Mouse (Mus musculus) neural tube, embryonic 10.5 days (tissue): ENCODE measurements around the gene Gm11564.
"Not testable (repeated sequence)": the region's sequence is repeated elsewhere in the genome, so short reads cannot be mapped to it uniquely, and the experiment has no call there.

Source experiments
- DNase-seq: peaks from one replicate; pipeline ENCODE4 v3.0.0-alpha.2; 2017; ENCODE audit warnings: low spot score; ENCODE audit errors: extremely low spot score

Gene Gm11564

DNA sequence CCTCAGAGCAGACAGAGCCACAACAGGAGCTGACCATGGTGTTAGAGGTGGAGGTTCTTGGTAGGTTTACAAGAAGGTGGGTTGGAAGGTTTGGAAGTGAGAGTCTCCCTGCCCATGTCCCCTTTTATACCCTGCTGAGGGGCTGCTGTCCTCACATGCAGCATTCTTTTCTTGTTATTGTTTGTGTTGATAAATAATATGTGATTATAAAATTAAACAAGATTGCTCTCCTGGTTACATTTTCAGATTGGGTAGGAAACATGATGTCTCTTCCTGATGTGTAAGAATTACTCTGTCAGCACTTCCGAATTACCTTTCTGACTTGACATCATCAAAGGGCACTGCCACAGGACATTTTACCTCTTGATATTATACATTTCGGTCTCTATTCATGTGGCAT is at the start of gene Gm11564:
Gene Gm11564, minus strand, starts transcription at position 101 of the 400 bp plus-strand sequence.
- not testable (repeated sequence) for DNase-seq

GRCm38 (mm10) chr11:99864176-99864575 is 48.7 kb upstream of the Gm11564 start, which contains the start of gene Gm11559:
Gm11559 (plus strand) TSS chr11:99864476.
- DNase-seq, result not testable (repeated sequence)

DNA sequence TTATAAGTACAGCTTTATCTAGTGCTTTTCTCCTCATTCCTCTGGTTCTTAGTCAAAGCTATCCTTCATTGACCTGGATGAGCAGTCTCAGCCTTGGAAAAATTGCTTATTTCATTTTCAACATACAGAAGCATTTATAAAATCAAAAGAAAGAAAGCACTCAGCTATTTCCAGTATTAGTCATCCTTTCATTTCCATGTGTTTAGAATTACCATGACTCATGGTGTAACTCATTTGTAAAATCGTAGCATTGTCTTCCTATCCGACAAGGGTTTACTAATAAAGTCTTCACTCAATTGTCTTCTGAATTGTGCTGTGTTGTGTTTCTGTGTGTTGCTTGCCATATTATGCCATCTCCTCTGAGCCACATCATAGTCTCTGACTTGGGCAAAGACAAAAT is 43.3 kb upstream of the Gm11564 start:
- DNase-seq, result no peak

- no peak for DNase-seq
Measured at GRCm38 (mm10) chr11:99857617-99858016, 42.2 kb upstream of the Gm11564 start, which contains the start of gene Gm11568. Gm11568 (plus strand) TSS chr11:99857917.

DNA sequence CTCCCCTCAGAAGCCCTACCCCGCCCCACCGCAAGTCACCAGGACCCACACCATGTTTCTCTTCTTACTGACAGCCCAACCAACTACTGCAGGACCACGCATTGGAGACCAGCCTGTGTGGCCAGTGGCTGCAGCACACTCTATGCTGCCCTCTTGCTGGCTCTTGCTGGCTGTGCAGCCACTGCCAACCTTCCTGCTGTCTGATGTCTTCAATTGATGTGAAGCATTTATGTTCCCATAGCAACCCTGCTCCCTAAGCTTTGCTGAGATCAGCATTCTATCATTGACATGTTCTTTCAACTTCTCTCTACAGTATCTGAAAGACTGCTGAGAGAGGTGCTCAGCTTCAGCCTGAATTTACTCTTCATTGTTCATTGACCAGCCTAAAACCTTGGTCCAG is 38.7 kb upstream of the Gm11564 start:
- DNase-seq, result peak; percentile 18

DNA sequence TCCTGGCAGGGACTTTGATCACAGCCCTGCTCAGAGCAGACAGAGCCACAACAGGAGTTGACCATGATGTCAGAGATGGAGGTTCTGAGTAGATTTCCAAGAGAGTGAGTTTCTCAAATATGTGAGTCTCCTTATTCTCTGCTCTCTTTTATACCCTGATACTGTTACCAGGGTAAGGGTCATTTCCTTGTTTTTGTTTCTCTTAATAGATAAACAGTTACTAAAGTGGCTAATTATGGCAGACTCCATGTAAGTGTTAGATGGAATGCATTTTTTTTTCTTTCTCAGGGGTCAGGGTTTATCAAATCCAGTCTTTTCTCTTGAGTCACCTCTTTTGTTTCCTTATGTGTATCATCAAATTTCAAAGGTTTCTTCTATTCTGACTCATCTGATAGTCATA is 36.0 kb upstream of the Gm11564 start, which contains the start of gene Krtap4-16:
Gene Krtap4-16, minus strand, starts transcription at position 101 of the 400 bp plus-strand sequence.
- no peak for DNase-seq

DNA sequence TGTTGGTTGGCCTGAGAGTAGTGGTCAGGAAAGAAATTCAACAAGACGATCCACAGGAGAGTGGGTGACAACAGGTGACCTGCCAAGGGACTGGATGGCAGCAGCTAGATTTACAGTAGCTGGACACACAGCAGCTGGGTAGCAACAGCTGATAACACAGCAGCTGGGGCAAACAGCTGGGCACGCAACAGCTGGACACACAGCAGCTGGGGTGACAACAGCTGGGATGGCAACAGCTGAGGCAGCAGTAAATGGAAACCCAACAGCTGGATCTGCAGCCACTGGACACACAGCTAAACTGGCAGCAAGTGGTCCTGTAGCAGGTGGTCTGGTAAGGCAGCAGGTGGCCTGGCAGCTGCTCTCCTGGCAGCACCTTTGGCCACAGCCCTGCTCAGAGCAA is 31.3 kb upstream of the Gm11564 start:
- DNase-seq, result no peak

DNA sequence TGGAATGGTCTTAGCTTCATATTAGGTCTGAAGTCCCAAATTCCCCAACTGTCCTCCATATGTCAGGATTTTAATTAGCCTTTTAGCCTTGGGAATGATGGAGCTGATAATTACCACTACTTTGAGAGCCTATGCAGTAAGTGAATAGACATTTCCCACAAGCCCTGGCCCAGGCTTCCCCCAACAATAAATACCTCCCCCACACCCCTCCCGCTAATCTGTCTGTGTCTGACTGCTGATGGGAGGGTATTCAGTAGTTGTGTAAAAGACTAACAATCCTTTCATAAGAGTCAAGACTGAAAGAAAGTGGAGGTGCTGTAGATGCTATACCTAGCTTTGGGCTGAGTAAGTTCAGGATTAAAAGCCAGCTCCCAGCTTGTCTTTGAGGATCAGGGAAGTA is 26.7 kb upstream of the Gm11564 start:
- DNase-seq, result no peak

DNA sequence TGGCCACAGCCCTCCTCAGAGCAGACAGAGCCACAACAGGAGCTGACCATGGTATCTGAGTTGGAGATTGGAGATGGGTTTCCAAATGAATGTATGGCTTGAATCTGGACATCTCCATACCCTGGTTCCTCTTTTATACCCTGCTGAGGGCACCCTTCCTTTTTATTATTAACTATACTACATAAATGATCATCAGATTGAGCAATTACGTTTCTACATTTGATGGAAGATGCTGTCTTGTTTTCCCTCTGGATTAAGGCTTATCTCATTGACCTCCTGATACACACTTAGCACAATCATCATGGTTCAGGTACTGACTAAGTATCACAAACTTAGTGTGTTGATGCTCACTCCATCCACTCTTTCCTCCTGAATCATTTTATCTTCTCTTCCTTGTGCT is 22.5 kb upstream of the Gm11564 start, which contains the start of gene 2300003K06Rik:
Gene 2300003K06Rik, minus strand, starts transcription at position 101 of the 400 bp plus-strand sequence.
- no peak for DNase-seq

- DNase-seq, result not testable (repeated sequence)
Measured at GRCm38 (mm10) chr11:99809792-99810191, 5.7 kb downstream of the Gm11564 start, which contains the start of gene Krtap4-13. Krtap4-13 (minus strand) TSS chr11:99809892.

DNA sequence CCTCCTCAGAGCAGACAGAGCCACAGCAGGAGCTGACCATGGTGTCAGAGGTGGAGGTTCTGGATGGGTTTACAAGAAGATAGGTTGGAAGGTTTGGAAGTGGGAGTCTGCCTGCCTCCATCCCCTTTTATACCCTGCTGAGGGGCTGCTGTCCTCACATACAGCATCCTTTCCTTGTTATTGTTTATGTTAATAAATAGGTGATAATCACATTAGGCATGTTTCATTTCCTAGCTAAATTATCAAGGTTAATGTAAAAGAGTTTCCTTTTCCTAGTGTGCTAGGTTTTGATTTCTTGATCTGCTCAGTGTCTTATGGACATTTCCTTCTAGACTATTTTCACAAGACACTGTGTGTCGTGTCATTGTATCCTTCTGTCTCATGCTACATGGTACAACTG is 11.1 kb downstream of the Gm11564 start, which contains the start of gene Gm11554:
Gene Gm11554, minus strand, starts transcription at position 101 of the 400 bp plus-strand sequence.
- not testable (repeated sequence) for DNase-seq

- DNase-seq, result not testable (repeated sequence)
Measured at GRCm38 (mm10) chr11:99798832-99799231, 16.6 kb downstream of the Gm11564 start, which contains the start of gene Gm11569. Gm11569 (minus strand) TSS chr11:99798932.

GRCm38 (mm10) chr11:99793367-99793766 is 22.1 kb downstream of the Gm11564 start, which contains the start of gene Gm11596:
Gm11596 (minus strand) TSS chr11:99793467.
- DNase-seq, result no peak

DNA sequence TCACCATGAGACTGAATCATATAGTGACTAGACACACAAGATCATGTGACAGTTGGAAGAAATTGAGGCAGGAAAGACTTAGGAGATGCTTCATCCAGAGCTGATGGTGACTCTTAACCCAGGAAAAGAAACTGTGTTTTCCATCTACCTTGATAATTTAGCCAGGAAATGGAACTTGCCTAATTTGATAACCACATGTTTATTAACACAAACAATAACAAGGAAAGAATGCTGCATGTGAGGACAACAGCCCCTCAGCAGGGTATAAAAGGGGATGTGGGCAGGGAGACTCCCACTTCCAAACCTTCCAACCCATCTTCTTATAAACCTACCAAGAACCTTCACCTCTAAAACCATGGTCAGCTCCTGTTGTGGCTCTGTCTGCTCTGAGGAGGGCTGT is 30.6 kb downstream of the Gm11564 start, which contains the start of gene Krtap4-9:
Gene Krtap4-9, plus strand, starts transcription at position 301 of the 400 bp plus-strand sequence.
- not testable (repeated sequence) for DNase-seq

DNA sequence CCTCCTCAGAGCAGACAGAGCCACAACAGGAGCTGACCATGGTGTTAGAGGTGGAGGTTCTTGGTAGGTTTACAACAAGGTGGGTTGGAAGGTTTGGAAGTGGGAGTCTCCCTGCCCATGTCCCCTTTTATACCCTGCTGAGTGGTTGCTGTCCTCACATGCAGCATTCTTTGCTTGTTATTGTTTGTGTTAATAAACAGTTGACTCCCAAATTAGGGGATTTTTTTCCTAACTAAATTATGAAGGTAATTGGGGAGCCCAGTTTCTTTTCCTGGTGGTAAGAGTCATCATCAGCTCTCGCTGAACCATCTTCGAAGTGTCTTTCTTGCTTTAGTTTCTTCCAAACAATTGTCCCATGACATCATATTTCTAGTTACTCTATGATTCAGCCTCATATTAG is 34.9 kb downstream of the Gm11564 start, which contains the start of gene Krtap4-8:
Gene Krtap4-8, minus strand, starts transcription at position 101 of the 400 bp plus-strand sequence.
- no peak for DNase-seq

GRCm38 (mm10) chr11:99778401-99778800 is 37.1 kb downstream of the Gm11564 start:
- DNase-seq, result peak; percentile 38

DNA sequence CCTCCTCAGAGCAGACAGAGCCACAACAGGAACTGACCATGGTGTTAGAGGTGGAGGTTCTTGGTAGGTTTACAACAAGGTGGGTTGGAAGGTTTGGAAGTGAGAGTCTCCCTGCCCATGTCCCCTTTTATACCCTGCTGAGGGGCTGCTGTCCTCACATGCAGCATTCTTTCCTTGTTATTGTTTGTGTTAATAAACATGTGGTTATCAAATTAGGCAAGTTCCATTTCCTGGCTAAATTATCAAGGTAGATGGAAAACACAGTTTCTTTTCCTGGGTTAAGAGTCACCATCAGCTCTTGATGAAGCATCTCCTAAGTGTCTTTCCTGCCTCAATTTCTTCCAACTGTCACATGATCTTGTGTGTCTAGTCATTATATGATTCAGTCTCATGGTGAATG is 42.7 kb downstream of the Gm11564 start, which contains the start of gene Gm11595:
Gene Gm11595, minus strand, starts transcription at position 101 of the 400 bp plus-strand sequence.
- DNase-seq, result not testable (repeated sequence)

DNA sequence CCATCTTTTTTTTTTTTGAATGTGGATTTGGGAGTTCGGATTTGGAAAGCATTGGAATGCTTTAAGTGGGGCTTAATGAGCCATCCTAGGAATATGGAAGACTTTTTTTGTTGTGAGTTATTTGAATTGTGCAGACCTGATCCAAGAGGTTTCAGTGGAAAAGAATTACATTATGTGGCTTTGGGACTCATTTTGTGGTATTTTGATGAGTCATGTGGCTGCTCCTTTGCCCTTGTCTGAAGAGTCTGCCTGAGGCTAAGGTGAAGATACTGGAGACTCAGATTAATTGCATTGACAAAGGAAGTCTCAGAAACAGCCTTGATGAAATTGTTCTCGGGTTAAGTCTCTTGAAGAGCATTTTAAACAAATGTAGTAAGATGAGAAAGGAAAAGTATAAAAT is 47.1 kb downstream of the Gm11564 start:
- no peak for DNase-seq
